Mouse (Mus musculus): ENCODE data around the gene Taf9b.
A peak's percentile ranks its signal among the peaks of the same experiment; 100 is the strongest.
"Not testable (repeated sequence)": the region's sequence is repeated elsewhere in the genome, so short reads cannot be mapped to it uniquely, and the experiment has no call there.

Taf9b gene

GRCm38 (mm10) chrX:106221058-106221457 is at the start of gene Taf9b:
Taf9b (minus strand) TSS chrX:106221158.
- no peak for DNase-seq (ENCODE audit: low spot score in 2 of 2)

GRCm38 (mm10) chrX:106255276-106255675 is 34.3 kb upstream of the Taf9b start, which contains the start of gene Fnd3c2:
Fnd3c2 (minus strand) TSS chrX:106255376.
- no peak for DNase-seq (ENCODE audit: low spot score in 2 of 2)

GRCm38 (mm10) chrX:106219171-106220032 is 1.6 kb downstream of the Taf9b start:
- peak; percentile 28 to 74 for DNase-seq (ENCODE audit: low spot score in 2 of 2)

- no peak for DNase-seq (ENCODE audit: low spot score in 2 of 2)
Observed at GRCm38 (mm10) chrX:106209100-106209499, 11.9 kb downstream of the Taf9b start.

GRCm38 (mm10) chrX:106198904-106199303 is 22.1 kb downstream of the Taf9b start:
- DNase-seq (ENCODE audit: low spot score in 2 of 2): no peak

- no peak for DNase-seq (ENCODE audit: low spot score in 2 of 2)
Observed at GRCm38 (mm10) chrX:106197308-106197707, 23.6 kb downstream of the Taf9b start.

GRCm38 (mm10) chrX:106194361-106194760 is 26.6 kb downstream of the Taf9b start:
- not testable (repeated sequence) for DNase-seq (ENCODE audit: low spot score in 2 of 2)

GRCm38 (mm10) chrX:106190091-106190490 is 30.9 kb downstream of the Taf9b start:
- no peak for DNase-seq (ENCODE audit: low spot score in 2 of 2)

GRCm38 (mm10) chrX:106189356-106189755 is 31.6 kb downstream of the Taf9b start:
- DNase-seq (ENCODE audit: low spot score in 2 of 2): no peak

- DNase-seq (ENCODE audit: low spot score in 2 of 2): peak in 1 of 2 experiments; percentile 17
Observed at GRCm38 (mm10) chrX:106187737-106188136, 33.2 kb downstream of the Taf9b start.

GRCm38 (mm10) chrX:106186713-106187649 is 34.0 kb downstream of the Taf9b start, which contains the start of gene Pgk1:
Pgk1 (plus strand) TSS chrX:106187100.
- DNase-seq (ENCODE audit: low spot score in 2 of 2): peak; percentile 87 to 92

GRCm38 (mm10) chrX:106185706-106186105 is 35.3 kb downstream of the Taf9b start:
- DNase-seq (ENCODE audit: low spot score in 2 of 2): no peak

GRCm38 (mm10) chrX:106184279-106184678 is 36.7 kb downstream of the Taf9b start:
- DNase-seq (ENCODE audit: low spot score in 2 of 2): no peak

- no peak for DNase-seq (ENCODE audit: low spot score in 2 of 2)
Observed at GRCm38 (mm10) chrX:106176331-106176730, 44.6 kb downstream of the Taf9b start.

- DNase-seq (ENCODE audit: low spot score in 2 of 2): no peak
Observed at GRCm38 (mm10) chrX:106171853-106172154, 49.2 kb downstream of the Taf9b start.

- DNase-seq (ENCODE audit: low spot score in 2 of 2): peak; percentile 25 to 78
Observed at GRCm38 (mm10) chrX:106171106-106171852, 49.7 kb downstream of the Taf9b start.

- DNase-seq (ENCODE audit: low spot score in 2 of 2): no peak
Observed at GRCm38 (mm10) chrX:106165089-106165488, 55.9 kb downstream of the Taf9b start.

GRCm38 (mm10) chrX:106164555-106164954 is 56.4 kb downstream of the Taf9b start:
- DNase-seq (ENCODE audit: low spot score in 2 of 2): no peak

- DNase-seq (ENCODE audit: low spot score in 2 of 2): no peak
Observed at GRCm38 (mm10) chrX:106163995-106164394, 57.0 kb downstream of the Taf9b start.

Measured in left cerebral cortex, adult 9 months (tissue).